Mouse (Mus musculus): Measurements from ENCODE around the gene Hoxb9.

Hoxb9 gene

GRCm38 (mm10) chr11:96284774-96285734, 13.8 kb downstream of the Hoxb9 start:
- DNase-seq (ENCODE audit: low spot score): no peak

GRCm38 (mm10) chr11:96285771-96286738, 14.8 kb downstream of the Hoxb9 start, which contains the start of gene Hoxb7:
Gene Hoxb7 (plus strand): TSS chr11:96286623.
- DNase-seq (ENCODE audit: low spot score): no peak

- DNase-seq (ENCODE audit: low spot score): no peak
These were observed 15.6 kb downstream of the Hoxb9 start for GRCm38 (mm10) chr11:96286739-96287385.

- DNase-seq (ENCODE audit: low spot score): no peak
These were observed 16.2 kb downstream of the Hoxb9 start for GRCm38 (mm10) chr11:96287411-96287810.

GRCm38 (mm10) chr11:96288455-96289221, 17.4 kb downstream of the Hoxb9 start:
- no peak for DNase-seq (ENCODE audit: low spot score)

GRCm38 (mm10) chr11:96289293-96289692, 18.0 kb downstream of the Hoxb9 start:
- no peak for DNase-seq (ENCODE audit: low spot score)

- no peak for DNase-seq (ENCODE audit: low spot score)
These were observed 18.6 kb downstream of the Hoxb9 start for GRCm38 (mm10) chr11:96289837-96290236.

- DNase-seq (ENCODE audit: low spot score): no peak
These were observed 19.6 kb downstream of the Hoxb9 start for GRCm38 (mm10) chr11:96290705-96291355.

GRCm38 (mm10) chr11:96291681-96292564, 20.7 kb downstream of the Hoxb9 start, which contains the start of gene Hoxb6:
Gene Hoxb6 (plus strand): TSS chr11:96292476.
- no peak for DNase-seq (ENCODE audit: low spot score)

GRCm38 (mm10) chr11:96292565-96293301, 21.5 kb downstream of the Hoxb9 start:
- DNase-seq (ENCODE audit: low spot score): no peak

GRCm38 (mm10) chr11:96293302-96293921, 22.2 kb downstream of the Hoxb9 start:
- DNase-seq (ENCODE audit: low spot score): no peak

GRCm38 (mm10) chr11:96294245-96295091, 23.2 kb downstream of the Hoxb9 start:
- DNase-seq (ENCODE audit: low spot score): peak; percentile 73

- no peak for DNase-seq (ENCODE audit: low spot score)
These were observed 24.0 kb downstream of the Hoxb9 start for GRCm38 (mm10) chr11:96295092-96295835.

- no peak for DNase-seq (ENCODE audit: low spot score)
These were observed 25.7 kb downstream of the Hoxb9 start for GRCm38 (mm10) chr11:96296997-96297396.

GRCm38 (mm10) chr11:96297428-96297827, 26.2 kb downstream of the Hoxb9 start:
- no peak for DNase-seq (ENCODE audit: low spot score)

GRCm38 (mm10) chr11:96297968-96298635, 26.8 kb downstream of the Hoxb9 start:
- no peak for DNase-seq (ENCODE audit: low spot score)

All from T-cell, adult 2 months (primary cell).